Mouse (Mus musculus): ENCODE measurements at regions not wholly inside any gene's neighbourhood (a gene's known extent, or its start where the extent isn't known, plus 50 kb on each side); places are given as distances from the start of the nearest gene placed in this dataset.
A peak's percentile ranks its signal among the peaks of the same experiment; 100 is the strongest.

- no peak overlapping the region for H3K9ac ChIP-seq
- H3K9me3 ChIP-seq (ENCODE audit: low read length), result no peaks in the 10 kb centered on the region
- no peaks in the 10 kb centered on the region for H3K4me1 ChIP-seq (ENCODE audit: insufficient read depth)
- H3K4me2 ChIP-seq (ENCODE audit: low read depth), result no peak overlapping the region
- ATAC-seq (0 out of 2 replicates have a peak, but pooled peaks have one; percentile 25), DNase-seq (peak; percentile 7)
- no peaks in the 10 kb centered on the region for H3K36me3 ChIP-seq (ENCODE audit: insufficient read depth)
- no peak for TF ChIP-seq CTCF (IDR thresholded peaks at IDR 0.05; ENCODE audit: low read depth)
- no peaks in the 10 kb centered on the region for H3K27me3 ChIP-seq (ENCODE audit: insufficient read depth, low read length)
- no peak overlapping the region for H3K27ac ChIP-seq (ENCODE audit: low read depth, low read length)
- no peak overlapping the region for H3K4me3 ChIP-seq (ENCODE audit: low read depth, low read length)
- 71% methylated on average over 3 of the region's 3 CpGs for WGBS
Measured at GRCm38 (mm10) chr7:52399513-52399912, 384.0 kb upstream of the 1700015G11Rik start.

- H3K4me3 ChIP-seq (ENCODE audit: low read depth, low read length), result no peak overlapping the region
- H3K4me1 ChIP-seq (ENCODE audit: insufficient read depth), result no peaks in the 10 kb centered on the region
- no peaks in the 10 kb centered on the region for H3K9me3 ChIP-seq (ENCODE audit: low read length)
- TF ChIP-seq CTCF (IDR thresholded peaks at IDR 0.05; ENCODE audit: low read depth), result peak; percentile 74
- no peaks in the 10 kb centered on the region for H3K27me3 ChIP-seq (ENCODE audit: insufficient read depth, low read length)
- no peaks in the 10 kb centered on the region for H3K36me3 ChIP-seq (ENCODE audit: insufficient read depth)
- no peak overlapping the region for H3K4me2 ChIP-seq (ENCODE audit: low read depth)
- H3K27ac ChIP-seq (ENCODE audit: low read depth, low read length), result no peak overlapping the region
- 23% methylated on average over 2 of the region's 2 CpGs for whole genome bisulfite sequencing
- no peak overlapping the region for H3K9ac ChIP-seq
- ATAC-seq (no peak), DNase-seq (peak; percentile 55)
Measured at GRCm38 (mm10) chr7:52391793-52392192, 376.3 kb upstream of the 1700015G11Rik start.

Measured in forebrain, postnatal 0 days (tissue).